Mouse (Mus musculus) midbrain, embryonic 15.5 days (tissue): ENCODE results near the gene Hist1h2bp. TPM values are rescaled to one million over a fixed set of nuclear protein-coding genes. Genes with fewer than 3 reads are reported as not detected.
A peak's percentile ranks its signal among the peaks of the same experiment; 100 is the strongest.
"Not testable (repeated sequence)": the region's sequence is repeated elsewhere in the genome, so short reads cannot be mapped to it uniquely, and the experiment has no call there.

Source experiments
- ATAC-seq: fragments of 200-750 bp; cut with Nextera tagmentation; replicated peaks from 2 replicates; pipeline ENCODE4 v1.8.0; 2017; ENCODE audit warnings: moderate TSS enrichment
- H3K27ac ChIP-seq: fragments of 300-500 bp; sonication (generic); 2 replicates; pipeline ENCODE4 v1.5.1; 2015; ENCODE audit warnings: mild to moderate bottlenecking, inconsistent platforms
- H3K27me3 ChIP-seq: fragments of 300-500 bp; sonication (generic); replicated peaks from 2 replicates; pipeline ENCODE4 v1.6.1; 2015; ENCODE audit warnings: inconsistent platforms
- H3K36me3 ChIP-seq: fragments of 300-500 bp; sonication (generic); replicated peaks from 2 replicates; pipeline ENCODE4 v1.6.1; 2015; ENCODE audit warnings: inconsistent platforms
- H3K4me1 ChIP-seq: fragments of 300-500 bp; sonication (generic); 2 replicates; pipeline ENCODE4 v1.6.1; 2015; ENCODE audit warnings: inconsistent platforms
- H3K4me2 ChIP-seq: fragments of 300-500 bp; sonication (generic); 2 replicates; pipeline ENCODE4 v1.6.1; 2015; ENCODE audit warnings: inconsistent platforms, mild to moderate bottlenecking, moderate library complexity
- H3K4me3 ChIP-seq: fragments of 300-500 bp; sonication (generic); 2 replicates; pipeline ENCODE4 v1.5.1; 2015; ENCODE audit warnings: mild to moderate bottlenecking, inconsistent platforms
- H3K9ac ChIP-seq: fragments of 300-500 bp; sonication (generic); 2 replicates; pipeline ENCODE4 v1.6.1; 2015; ENCODE audit warnings: mild to moderate bottlenecking, inconsistent platforms
- H3K9me3 ChIP-seq: fragments of 300-500 bp; sonication (generic); 2 replicates; pipeline ENCODE4 v1.6.1; 2016; ENCODE audit warnings: inconsistent platforms
- WGBS: fragments of 180-500 bp; shearing (Covaris S2); methylation state at CpG from one replicate; pipeline ENCODE4 v1.1.7; 2015; ENCODE audit warnings: mixed read lengths; 5-methylcytosine and 5-hydroxymethylcytosine counted together
- microRNA-seq: library from miRNA; unstranded; fragments of <30 nt; microRNA quantifications from one replicate; pipeline ENCODE4, GENCODE M21; 2016
- polyA plus RNA-seq: library from polyadenylated mRNA; unstranded; fragments of >200 nt; fragmentation: Nextera tagmentation; extraction: Ambion mirVana; gene quantifications from 2 replicates; pipeline ENCODE4 v1.2.1, GENCODE M21; 2015

Gene Hist1h2bp
- polyA plus RNA-seq, 1 experiment from 2014 or later = 0.31 TPM

DNA sequence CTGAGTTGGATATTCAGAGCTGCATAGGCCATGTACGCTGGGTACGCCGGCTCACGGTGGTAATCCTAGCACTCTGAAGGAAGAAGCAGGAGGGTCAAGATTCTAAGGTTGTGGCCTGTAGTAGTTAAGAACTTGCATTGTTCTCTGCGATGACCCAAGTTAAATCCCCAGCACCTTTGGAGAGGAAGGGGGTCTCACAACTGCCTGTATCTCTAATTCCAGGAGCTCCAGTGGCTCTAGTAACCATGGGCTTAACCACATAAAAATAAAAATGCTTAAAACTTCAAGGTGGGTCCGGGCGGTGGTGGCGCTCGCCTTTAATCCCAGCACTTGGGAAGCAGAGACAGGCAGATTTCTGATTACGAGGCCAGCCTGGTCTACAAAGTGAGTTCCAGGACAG lies 43.1 kb downstream of the Hist1h2bp start:
- H3K4me2 ChIP-seq = no peak overlapping the region
- no peak overlapping the region for H3K27ac ChIP-seq
- no peaks in the 10 kb centered on the region for H3K9me3 ChIP-seq
- no peak overlapping the region for H3K9ac ChIP-seq
- ATAC-seq = no peak
- no peaks in the 10 kb centered on the region for H3K4me1 ChIP-seq
- H3K27me3 ChIP-seq = no peaks in the 10 kb centered on the region
- H3K36me3 ChIP-seq = no peaks in the 10 kb centered on the region
- 83% methylated on average over 10 of the region's 10 CpGs for WGBS
- H3K4me3 ChIP-seq = no peak overlapping the region

DNA sequence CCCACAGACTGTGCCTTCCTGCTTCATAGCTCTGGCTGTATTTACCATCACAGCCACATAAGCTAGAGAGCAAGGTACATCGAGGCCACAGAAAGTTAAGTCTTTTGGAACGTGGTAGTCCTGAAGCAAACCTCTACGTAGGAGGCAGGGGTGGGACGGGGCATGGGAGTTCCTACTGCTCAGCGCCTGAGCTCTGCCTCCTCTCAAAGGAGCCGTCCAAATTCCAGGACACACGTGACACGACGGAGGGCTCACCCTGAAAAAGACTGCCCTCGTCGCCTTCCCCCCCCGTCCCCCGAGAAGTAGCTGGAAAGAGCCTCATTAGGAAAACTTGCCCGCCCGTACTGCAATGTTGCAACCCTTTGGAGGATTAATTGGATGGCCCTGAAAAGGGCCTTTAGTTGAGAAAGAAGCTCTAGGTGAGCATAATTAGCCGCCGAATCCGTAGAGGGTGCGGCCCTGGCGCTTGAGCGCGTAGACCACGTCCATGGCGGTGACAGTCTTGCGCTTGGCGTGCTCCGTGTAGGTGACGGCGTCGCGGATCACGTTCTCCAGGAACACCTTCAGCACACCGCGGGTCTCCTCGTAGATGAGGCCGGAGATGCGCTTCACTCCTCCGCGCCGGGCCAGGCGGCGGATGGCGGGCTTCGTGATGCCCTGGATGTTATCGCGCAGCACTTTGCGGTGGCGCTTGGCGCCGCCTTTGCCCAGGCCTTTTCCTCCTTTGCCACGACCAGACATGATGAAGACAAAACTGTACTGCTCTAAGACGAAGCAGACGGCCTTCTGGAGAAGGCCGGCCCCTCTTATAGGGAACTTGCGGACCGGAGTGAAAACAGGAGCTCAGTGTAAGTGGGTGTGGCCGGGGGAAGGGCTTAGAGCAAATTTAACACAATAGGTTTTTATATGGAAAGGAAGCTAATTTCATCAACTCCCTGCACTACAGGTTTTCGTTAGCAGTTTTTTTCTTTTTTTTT lies 44.4 kb downstream of the Hist1h2bp start, which contains the start of gene Hist1h4n:
Hist1h4n (minus strand) TSS at position 779 of the 977 bp plus-strand sequence.
- not testable (repeated sequence) for H3K36me3 ChIP-seq, H3K4me1 ChIP-seq, H3K9ac ChIP-seq, H3K27me3 ChIP-seq, H3K9me3 ChIP-seq
- 0% methylated on average over 31 of the region's 58 CpGs for WGBS
- Histone ChIP-seq H3K27ac (peak within 1 kb of the TSS; percentile 67), H3K4me3 (peak within 1 kb of the TSS; percentile 25), H3K4me2 (peak within 1 kb of the TSS; percentile 43)
- ATAC-seq = peak; percentile 86

DNA sequence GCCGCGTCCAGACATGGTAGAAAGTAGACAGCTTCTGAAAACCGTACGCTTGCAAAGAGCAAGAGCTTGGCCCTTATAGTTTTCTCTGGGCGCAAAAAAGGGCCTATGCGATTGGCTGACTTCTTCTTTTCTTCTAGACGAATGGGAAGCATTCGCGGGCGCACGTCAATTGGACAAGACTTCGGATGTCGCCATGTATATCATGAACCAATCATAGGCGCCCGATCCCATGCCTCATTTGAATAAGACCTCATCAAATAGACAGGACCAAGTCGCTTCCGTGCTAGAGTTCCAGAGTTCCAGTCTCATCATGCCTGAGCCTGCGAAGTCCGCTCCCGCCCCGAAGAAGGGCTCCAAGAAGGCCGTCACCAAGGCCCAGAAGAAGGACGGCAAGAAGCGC lies 46.2 kb downstream of the Hist1h2bp start, which contains the start of the genes Hist1h2ap and Hist1h2br:
Hist1h2ap (minus strand) TSS at position 47 of the 400 bp plus-strand sequence.
Hist1h2br (plus strand) TSS at position 283 of the 400 bp plus-strand sequence.
- not testable (repeated sequence) for H3K27me3 ChIP-seq, H3K27ac ChIP-seq, H3K4me3 ChIP-seq, H3K4me2 ChIP-seq, H3K36me3 ChIP-seq, H3K9ac ChIP-seq, H3K4me1 ChIP-seq, H3K9me3 ChIP-seq
- WGBS = no CpG with 5 or more reads among the region's 24 CpGs
- peak; percentile 97 for ATAC-seq

Small RNAs within 50 kb of the gene (microRNA-seq; reads per million reads assigned to microRNA genes)
- gene Gm19658 (not detected), gene Gm44346 (not detected), gene Gm44454 (not detected), gene Gm44466 (not detected)

Other genes with a start within 250 kb of the Hist1h2bp start
- gene Olfr1366, start 244.7 kb upstream of the Hist1h2bp start, polyA plus RNA-seq = 0.09 and 0.22 TPM in 2 replicates
- 0.05 TPM in 1 of 2 replicates, not detected in the other for gene Olfr1535, start 227.6 kb upstream of the Hist1h2bp start, polyA plus RNA-seq
- gene Olfr1364, start 205.7 kb upstream of the Hist1h2bp start, polyA plus RNA-seq = not detected in 2 replicates
- gene Olfr1362, start 173.4 kb upstream of the Hist1h2bp start, polyA plus RNA-seq = not detected in 2 replicates
- gene Olfr11, start 144.9 kb upstream of the Hist1h2bp start, polyA plus RNA-seq = 0.06 and 0.08 TPM in 2 replicates
- not detected in 2 replicates for gene Olfr1361, start 124.1 kb upstream of the Hist1h2bp start, polyA plus RNA-seq
- not detected in 2 replicates for gene Olfr1360, start 110.1 kb upstream of the Hist1h2bp start, polyA plus RNA-seq
- gene Olfr1359, start 89.3 kb upstream of the Hist1h2bp start, polyA plus RNA-seq = not detected in 2 replicates
- gene Hist1h2bl, start 71.3 kb upstream of the Hist1h2bp start, polyA plus RNA-seq = 0.59 TPM in 1 of 2 replicates, not detected in the other
- 3.9 and 10.3 TPM in 2 replicates for gene Hist1h2ai, start 71.0 kb upstream of the Hist1h2bp start, polyA plus RNA-seq
- 1.1 TPM in 1 of 2 replicates, not detected in the other for gene Hist1h3h, start 69.8 kb upstream of the Hist1h2bp start, polyA plus RNA-seq
- 0.39 and 1.7 TPM in 2 replicates for gene Hist1h2bm, start 65.4 kb upstream of the Hist1h2bp start, polyA plus RNA-seq
- 0.93 TPM in 1 of 2 replicates, not detected in the other for gene Hist1h4j, start 52.4 kb upstream of the Hist1h2bp start, polyA plus RNA-seq
- gene Hist1h4k, start 37.0 kb upstream of the Hist1h2bp start, polyA plus RNA-seq = 1.8 and 4.2 TPM in 2 replicates
- 5.5 and 6.9 TPM in 2 replicates for gene Hist1h2ak, start 33.6 kb upstream of the Hist1h2bp start, polyA plus RNA-seq
- 0.89 TPM in 1 of 2 replicates, not detected in the other for gene Hist1h2bn, start 33.3 kb upstream of the Hist1h2bp start, polyA plus RNA-seq
- gene Hist1h1b, start 6.8 kb upstream of the Hist1h2bp start, polyA plus RNA-seq = 3.4 and 3.7 TPM in 2 replicates
- 26.1 and 35.4 TPM in 2 replicates for gene Hist1h3i, start 4.1 kb upstream of the Hist1h2bp start, polyA plus RNA-seq
- gene Hist1h2an, start 243 bp upstream of the Hist1h2bp start, polyA plus RNA-seq = 3.8 TPM in 1 of 2 replicates, not detected in the other
- gene Hist1h2bq, start 22.7 kb downstream of the Hist1h2bp start, polyA plus RNA-seq = 3.6 and 4.1 TPM in 2 replicates
- gene Hist1h2ao, start 23.0 kb downstream of the Hist1h2bp start, polyA plus RNA-seq = not detected in 2 replicates
- gene Hist1h4m, start 24.3 kb downstream of the Hist1h2bp start, polyA plus RNA-seq = 1.4 TPM in 1 of 2 replicates, not detected in the other
- gene Hist1h4n, start 44.7 kb downstream of the Hist1h2bp start, polyA plus RNA-seq = 4.2 and 5.9 TPM in 2 replicates
- 432 and 476 TPM in 2 replicates for gene Hist1h2ap, start 46.0 kb downstream of the Hist1h2bp start, polyA plus RNA-seq
- 4.0 and 4.1 TPM in 2 replicates for gene Hist1h2br, start 46.3 kb downstream of the Hist1h2bp start, polyA plus RNA-seq
- 14.0 TPM in 2 replicates for gene Zfp184, start 157.6 kb downstream of the Hist1h2bp start, polyA plus RNA-seq
- gene Pom121l2, start 193.7 kb downstream of the Hist1h2bp start, polyA plus RNA-seq = not detected in 2 replicates
- not detected in 2 replicates for gene Prss16, start 222.3 kb downstream of the Hist1h2bp start, polyA plus RNA-seq
- gene Hist1h2ah, start 248.1 kb downstream of the Hist1h2bp start, polyA plus RNA-seq = 1.9 TPM in 1 of 2 replicates, not detected in the other
- 0.54 and 0.63 TPM in 2 replicates for gene Hist1h2bk, start 248.4 kb downstream of the Hist1h2bp start, polyA plus RNA-seq